Mouse (Mus musculus) midbrain, embryonic 13.5 days (tissue): ENCODE measurements at regions not wholly inside any gene's neighbourhood (a gene's known extent, or its start where the extent isn't known, plus 50 kb on each side); places are given as distances from the start of the nearest gene placed in this dataset.

Source experiments
- ATAC-seq: fragments of 200-750 bp; cut with Nextera tagmentation; 2 replicates; pipeline ENCODE4 v1.8.0; 2017; ENCODE audit warnings: mild to moderate bottlenecking, moderate TSS enrichment, moderate library complexity
- H3K27ac ChIP-seq: fragments of 300-500 bp; sonication (generic); 2 replicates; pipeline ENCODE4 v1.5.1; 2015; ENCODE audit warnings: inconsistent platforms, mild to moderate bottlenecking, moderate library complexity
- H3K27me3 ChIP-seq: fragments of 300-500 bp; sonication (generic); 2 replicates; pipeline ENCODE4 v1.6.1; 2015; ENCODE audit warnings: mild to moderate bottlenecking, inconsistent platforms
- H3K36me3 ChIP-seq: fragments of 300-500 bp; sonication (generic); 2 replicates; pipeline ENCODE4 v1.6.1; 2015; ENCODE audit warnings: mild to moderate bottlenecking, inconsistent platforms
- H3K4me1 ChIP-seq: fragments of 300-500 bp; sonication (generic); replicated peaks from 2 replicates; pipeline ENCODE4 v1.6.1; 2015; ENCODE audit warnings: inconsistent platforms
- H3K4me2 ChIP-seq: fragments of 300-500 bp; sonication (generic); replicated peaks from 2 replicates; pipeline ENCODE4 v1.6.1; 2015; ENCODE audit warnings: moderate library complexity, mild to moderate bottlenecking, inconsistent platforms
- H3K4me3 ChIP-seq: fragments of 300-500 bp; sonication (generic); replicated peaks from 2 replicates; pipeline ENCODE4 v1.5.1; 2015; ENCODE audit warnings: mild to moderate bottlenecking, inconsistent platforms
- H3K9ac ChIP-seq: fragments of 300-500 bp; sonication (generic); replicated peaks from 2 replicates; pipeline ENCODE4 v1.6.1; 2015; ENCODE audit warnings: mild to moderate bottlenecking, inconsistent platforms
- H3K9me3 ChIP-seq: fragments of 300-500 bp; sonication (generic); 2 replicates; pipeline ENCODE4 v1.6.1; 2016; ENCODE audit warnings: mild to moderate bottlenecking, inconsistent platforms
- whole genome bisulfite sequencing: fragments of 180-500 bp; shearing (Covaris S2); methylation state at CpG from one replicate; pipeline ENCODE4 v1.1.7; 2015; 5-methylcytosine and 5-hydroxymethylcytosine counted together

DNA sequence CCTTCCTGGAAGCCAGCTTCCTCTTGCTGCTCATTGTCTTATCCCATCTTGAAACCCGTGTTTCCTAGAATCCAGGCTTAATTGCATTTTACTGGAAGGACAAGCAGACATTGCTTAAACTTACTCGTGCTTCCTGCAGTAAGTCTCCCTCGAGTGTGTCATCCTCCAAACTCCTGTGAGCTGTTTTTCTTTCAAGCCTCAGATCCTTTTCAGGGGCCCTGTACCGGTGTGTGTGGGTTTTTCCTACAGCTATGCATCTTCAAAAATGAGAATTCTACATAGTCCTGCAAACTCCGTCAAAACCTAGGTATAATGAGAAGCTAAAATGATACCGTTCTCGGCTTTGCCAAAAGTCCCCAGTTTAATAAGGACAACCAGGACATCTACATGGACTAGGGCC lies 167.2 kb upstream of the Gcfc2 start:
- Histone ChIP-seq H3K27ac (no peak overlapping the region), H3K4me2 (no peak overlapping the region), H3K9me3 (no peaks in the 10 kb centered on the region), H3K9ac (no peak overlapping the region), H3K36me3 (no peaks in the 10 kb centered on the region), H3K27me3 (no peaks in the 10 kb centered on the region), H3K4me1 (peaks cover 7% of the 10 kb centered on the region), H3K4me3 (no peak overlapping the region)
- 88% methylated on average over 7 of the region's 7 CpGs for WGBS
- ATAC-seq: no peak

DNA sequence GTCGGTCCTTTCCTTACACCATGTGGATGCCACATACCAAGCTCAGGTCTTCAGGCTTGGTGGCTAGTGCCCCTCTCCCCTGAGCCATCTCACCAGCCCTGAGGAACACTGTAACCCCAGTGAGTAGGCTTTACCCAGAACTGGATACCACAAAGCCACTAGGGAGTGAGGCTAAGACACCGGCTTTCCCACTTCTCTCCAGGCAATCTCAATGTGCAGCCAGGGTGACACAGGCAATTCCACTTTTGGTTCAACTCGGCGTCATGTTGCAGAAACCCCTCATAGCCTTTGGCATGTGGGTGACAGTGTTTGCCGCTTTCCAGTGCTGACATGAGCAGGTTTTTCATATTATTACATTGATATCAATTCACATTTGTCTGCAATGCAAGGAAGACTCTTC lies 164.6 kb upstream of the Gcfc2 start:
- WGBS: 91% methylated on average over 5 of the region's 5 CpGs
- Histone ChIP-seq H3K9ac (no peak overlapping the region), H3K9me3 (no peaks in the 10 kb centered on the region)

DNA sequence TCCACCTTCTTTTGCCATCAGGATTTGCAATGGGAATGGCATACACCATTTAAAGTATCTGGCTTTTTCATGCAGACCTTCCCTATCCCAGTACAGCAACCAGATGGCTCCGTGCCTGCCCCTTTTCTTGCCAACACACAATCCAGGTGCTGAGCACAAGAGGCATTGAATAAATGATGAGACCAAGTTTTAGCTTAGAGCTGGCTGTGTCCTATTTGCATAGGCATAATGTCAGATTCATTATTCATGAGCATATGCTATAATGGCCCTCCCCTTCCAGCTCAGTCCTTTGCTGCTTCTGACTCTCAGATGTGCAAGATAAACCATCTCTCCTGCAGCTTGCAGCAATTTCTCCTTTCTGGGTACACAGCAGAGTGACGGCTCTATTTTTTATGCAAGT lies 163.3 kb upstream of the Gcfc2 start:
- WGBS: 49% methylated on average over 2 of the region's 2 CpGs
- no peak overlapping the region for H3K4me2 ChIP-seq
- no peaks in the 10 kb centered on the region for H3K27me3 ChIP-seq
- H3K9me3 ChIP-seq: no peaks in the 10 kb centered on the region
- no peak overlapping the region for H3K27ac ChIP-seq
- ATAC-seq: peak; percentile 86
- no peak overlapping the region for H3K4me3 ChIP-seq
- H3K36me3 ChIP-seq: no peaks in the 10 kb centered on the region
- H3K9ac ChIP-seq: no peak overlapping the region
- H3K4me1 ChIP-seq: peaks cover 7% of the 10 kb centered on the region

More for the DNA sequence above, 164.6 kb upstream of the Gcfc2 start:
- Histone ChIP-seq H3K4me1 (peaks cover 7% of the 10 kb centered on the region), H3K4me2 (no peak overlapping the region), H3K27ac (no peak overlapping the region), H3K36me3 (no peaks in the 10 kb centered on the region), H3K4me3 (no peak overlapping the region), H3K27me3 (no peaks in the 10 kb centered on the region)
- no peak for ATAC-seq

DNA sequence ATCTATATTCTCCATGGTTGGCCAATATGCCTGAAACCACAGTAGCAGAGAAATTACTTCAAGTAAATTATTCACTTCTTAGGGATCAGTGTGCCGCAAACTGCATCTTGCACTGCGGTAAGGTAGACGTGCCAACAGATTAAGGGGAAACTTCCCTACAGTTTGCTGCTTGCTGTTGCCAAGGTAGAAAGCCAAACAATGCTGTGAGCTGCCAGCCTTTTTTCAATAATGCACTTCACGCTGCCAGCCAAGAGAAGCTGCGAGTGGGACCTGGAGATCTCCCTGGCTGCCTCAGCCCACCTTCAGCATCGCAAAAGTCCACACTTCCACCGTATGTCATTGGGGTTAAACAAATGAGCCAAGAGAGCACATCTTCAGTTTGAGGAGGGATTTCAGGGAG lies 157.6 kb upstream of the Gcfc2 start:
- Histone ChIP-seq H3K4me1 (peaks cover 5% of the 10 kb centered on the region; the same call in 1 of the 2 replicates), H3K27me3 (no peaks in the 10 kb centered on the region), H3K4me2 (no peak overlapping the region), H3K9me3 (no peaks in the 10 kb centered on the region), H3K36me3 (no peaks in the 10 kb centered on the region), H3K27ac (no peak overlapping the region), H3K4me3 (no peak overlapping the region), H3K9ac (no peak overlapping the region)
- ATAC-seq: no peak
- 94% methylated on average over 7 of the region's 7 CpGs for WGBS

DNA sequence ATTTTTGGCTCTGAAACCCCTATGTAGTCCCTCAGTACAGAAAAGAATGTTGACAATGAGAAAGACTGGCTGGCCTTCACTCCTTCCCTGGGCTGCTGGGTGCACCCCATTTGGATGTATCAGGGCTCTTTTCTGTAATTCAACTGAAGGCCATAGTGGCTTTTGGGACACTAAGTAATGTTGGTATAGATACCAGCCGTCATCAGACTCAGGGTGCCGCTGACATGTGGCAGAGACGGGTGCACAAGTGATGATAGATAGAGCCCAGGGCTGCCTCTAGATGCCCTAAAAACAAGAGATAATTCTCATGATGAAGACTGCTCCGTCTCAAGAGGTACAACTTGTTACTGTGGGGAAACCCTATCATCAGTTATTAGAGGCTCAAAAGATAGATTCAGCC lies 156.7 kb upstream of the Gcfc2 start:
- 89% methylated on average over 4 of the region's 4 CpGs for WGBS
- Histone ChIP-seq H3K27ac (no peak overlapping the region), H3K9ac (no peak overlapping the region), H3K4me1 (peaks cover 5% of the 10 kb centered on the region; the same call in 1 of the 2 replicates), H3K36me3 (no peaks in the 10 kb centered on the region), H3K4me2 (no peak overlapping the region), H3K9me3 (no peaks in the 10 kb centered on the region), H3K27me3 (no peaks in the 10 kb centered on the region), H3K4me3 (no peak overlapping the region)
- ATAC-seq: no peak

DNA sequence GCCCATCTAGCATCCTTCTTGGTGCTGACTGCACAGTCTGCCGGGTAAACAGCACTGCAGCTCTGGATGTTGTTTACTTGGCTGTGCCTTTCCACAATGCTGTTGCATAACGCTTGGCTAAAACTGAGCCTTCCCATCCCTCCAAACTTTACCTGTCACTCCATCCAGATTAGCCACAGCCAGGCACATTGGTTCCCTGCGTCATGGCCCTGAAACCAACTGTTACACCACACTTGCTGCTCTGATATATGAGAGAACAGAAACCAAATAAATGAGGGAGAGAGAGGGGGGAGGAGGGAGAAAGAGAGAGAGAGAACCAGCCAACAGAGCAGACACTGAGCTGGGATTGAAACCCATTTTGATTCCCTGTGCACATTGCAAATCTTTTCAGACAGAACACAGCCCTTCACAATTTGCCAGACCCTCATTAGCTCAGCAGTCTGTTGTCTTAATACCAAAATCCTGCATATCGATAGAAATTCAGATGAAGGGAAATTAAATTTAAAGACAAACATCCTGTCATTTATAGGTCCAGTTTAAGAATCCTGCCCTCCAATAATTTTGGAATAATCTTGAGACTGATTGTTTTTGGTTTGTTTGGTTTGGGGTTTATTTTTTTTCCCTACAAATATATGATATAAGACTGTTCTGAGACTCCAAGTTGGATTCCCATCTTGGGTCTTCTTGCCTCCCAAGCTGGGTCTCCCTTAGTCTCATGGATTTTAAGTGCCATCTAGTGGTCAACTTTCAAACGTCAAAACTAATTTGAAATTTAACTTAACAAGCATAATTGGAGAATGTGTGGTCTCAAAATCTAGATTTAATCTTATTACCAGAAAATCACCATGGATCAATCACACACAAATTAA lies 154.6 kb upstream of the Gcfc2 start:
- peaks cover 5% of the 10 kb centered on the region; the same call in 1 of the 2 replicates for H3K4me1 ChIP-seq
- H3K27me3 ChIP-seq: no peaks in the 10 kb centered on the region
- H3K9me3 ChIP-seq: no peaks in the 10 kb centered on the region
- no peak overlapping the region for H3K4me3 ChIP-seq
- H3K27ac ChIP-seq: no peak overlapping the region
- no peak overlapping the region for H3K4me2 ChIP-seq
- H3K9ac ChIP-seq: no peak overlapping the region
- ATAC-seq: peak; percentile 74
- H3K36me3 ChIP-seq: no peaks in the 10 kb centered on the region
- WGBS: 53% methylated on average over 5 of the region's 5 CpGs

DNA sequence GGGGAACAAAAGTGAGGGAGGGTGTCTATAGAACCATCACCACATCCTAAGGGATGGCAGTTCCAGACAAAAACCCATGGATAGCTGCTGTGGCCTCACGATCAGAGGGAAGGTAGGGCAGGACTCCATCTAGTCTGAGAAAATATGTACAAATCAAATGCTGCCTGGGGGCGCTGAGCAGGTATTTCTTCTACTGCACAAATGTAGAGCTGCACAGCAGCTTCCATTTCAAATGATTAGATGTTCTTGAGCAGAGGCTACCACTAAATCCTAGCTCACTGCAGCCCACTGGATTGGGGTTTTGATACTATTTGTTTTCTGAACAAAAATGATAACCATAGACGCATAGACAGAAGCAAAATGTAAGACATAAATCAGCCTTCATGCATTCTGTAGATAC lies 153.2 kb upstream of the Gcfc2 start:
- 89% methylated on average over 3 of the region's 3 CpGs for WGBS
- Histone ChIP-seq H3K27me3 (no peaks in the 10 kb centered on the region), H3K9ac (no peak overlapping the region), H3K27ac (no peak overlapping the region), H3K9me3 (no peaks in the 10 kb centered on the region), H3K36me3 (no peaks in the 10 kb centered on the region), H3K4me2 (no peak overlapping the region), H3K4me3 (no peak overlapping the region), H3K4me1 (peaks cover 5% of the 10 kb centered on the region; the same call in 1 of the 2 replicates)
- 0 out of 2 replicates have a peak, but pooled peaks have one; percentile 14 for ATAC-seq

DNA sequence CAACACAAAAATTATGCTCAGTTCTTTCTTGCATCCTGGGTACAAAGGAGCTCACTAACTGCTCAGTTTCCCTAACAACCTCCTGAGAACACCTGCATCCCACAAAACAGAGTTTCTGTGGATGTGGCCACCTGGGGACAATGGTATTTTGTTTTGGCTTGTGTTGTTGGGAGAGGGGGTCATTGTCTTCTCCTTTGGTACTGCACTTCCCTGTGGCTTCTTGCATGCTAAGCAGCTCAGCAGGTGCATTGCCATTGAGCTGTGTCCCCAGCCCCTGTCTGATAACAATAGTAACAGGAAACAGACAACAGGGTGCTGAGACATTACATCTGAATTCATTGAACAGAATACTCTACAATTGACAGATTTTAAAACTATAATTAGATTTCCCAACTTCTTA lies 151.6 kb upstream of the Gcfc2 start:
- Histone ChIP-seq H3K36me3 (no peaks in the 10 kb centered on the region), H3K9me3 (no peaks in the 10 kb centered on the region), H3K4me2 (no peak overlapping the region), H3K27me3 (no peaks in the 10 kb centered on the region), H3K4me3 (no peak overlapping the region), H3K9ac (no peak overlapping the region), H3K4me1 (peaks cover 5% of the 10 kb centered on the region; the same call in 1 of the 2 replicates), H3K27ac (no peak overlapping the region)
- ATAC-seq: no peak

DNA sequence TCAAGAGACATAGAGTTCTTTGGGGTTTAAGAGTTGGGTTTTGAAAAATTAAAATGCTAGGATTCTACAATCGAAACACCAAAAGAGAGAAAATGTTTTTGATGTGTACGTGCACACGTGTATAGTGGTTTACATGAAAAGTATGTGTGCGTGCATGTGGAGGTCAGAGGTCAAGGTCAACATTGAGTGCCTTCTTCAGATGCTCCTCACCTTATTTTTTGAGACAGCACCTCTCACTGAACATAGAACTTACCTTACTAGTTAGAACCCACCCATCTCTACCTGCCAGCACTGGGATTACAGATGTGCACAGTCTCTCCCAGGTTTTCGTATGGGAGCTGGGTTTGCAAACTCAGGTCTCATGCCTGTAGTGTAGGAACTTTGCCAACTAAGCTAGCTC lies 141.3 kb upstream of the Gcfc2 start:
- no peak overlapping the region for H3K27ac ChIP-seq
- 95% methylated on average over 5 of the region's 5 CpGs for WGBS
- no peak overlapping the region for H3K4me3 ChIP-seq
- H3K9me3 ChIP-seq: no peaks in the 10 kb centered on the region
- no peak overlapping the region for H3K4me2 ChIP-seq
- no peak overlapping the region for H3K9ac ChIP-seq
- no peak for ATAC-seq
- no peaks in the 10 kb centered on the region for H3K27me3 ChIP-seq
- H3K36me3 ChIP-seq: no peaks in the 10 kb centered on the region
- H3K4me1 ChIP-seq: no peaks in the 10 kb centered on the region

DNA sequence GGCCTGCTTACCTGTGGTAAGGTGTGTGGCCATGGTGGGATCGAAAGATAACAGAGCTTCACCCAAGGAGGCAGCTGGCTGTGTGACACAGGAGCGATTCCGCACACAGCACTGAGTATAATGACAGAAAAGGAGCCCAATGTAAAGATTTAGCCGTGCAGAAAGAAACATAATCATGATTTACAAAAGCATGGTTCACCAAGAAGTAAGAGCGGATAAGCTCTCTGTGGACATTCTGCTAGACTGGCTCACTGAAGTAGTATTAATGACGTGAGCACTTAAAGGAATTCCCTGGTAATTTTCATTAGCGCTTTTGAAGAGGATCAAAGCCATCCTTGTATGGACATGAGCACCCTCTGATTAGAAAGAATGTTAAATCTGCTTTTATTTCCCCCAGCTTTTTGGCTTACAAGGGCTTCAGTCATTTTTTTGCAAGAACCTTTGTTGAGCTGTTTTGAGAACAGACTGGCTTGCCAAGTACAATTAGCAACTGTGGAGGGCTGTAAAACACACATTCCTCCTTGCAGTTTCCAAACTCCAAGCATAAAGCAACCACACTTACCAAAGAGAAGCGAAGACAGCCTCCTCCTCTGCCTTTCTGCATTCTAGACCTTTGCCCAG lies 140.5 kb upstream of the Gcfc2 start:
- Histone ChIP-seq H3K4me1 (no peaks in the 10 kb centered on the region), H3K36me3 (no peaks in the 10 kb centered on the region), H3K4me2 (no peak overlapping the region), H3K4me3 (no peak overlapping the region), H3K27me3 (no peaks in the 10 kb centered on the region), H3K27ac (no peak overlapping the region), H3K9me3 (no peaks in the 10 kb centered on the region), H3K9ac (no peak overlapping the region)
- 57% methylated on average over 8 of the region's 8 CpGs for WGBS
- no peak for ATAC-seq

DNA sequence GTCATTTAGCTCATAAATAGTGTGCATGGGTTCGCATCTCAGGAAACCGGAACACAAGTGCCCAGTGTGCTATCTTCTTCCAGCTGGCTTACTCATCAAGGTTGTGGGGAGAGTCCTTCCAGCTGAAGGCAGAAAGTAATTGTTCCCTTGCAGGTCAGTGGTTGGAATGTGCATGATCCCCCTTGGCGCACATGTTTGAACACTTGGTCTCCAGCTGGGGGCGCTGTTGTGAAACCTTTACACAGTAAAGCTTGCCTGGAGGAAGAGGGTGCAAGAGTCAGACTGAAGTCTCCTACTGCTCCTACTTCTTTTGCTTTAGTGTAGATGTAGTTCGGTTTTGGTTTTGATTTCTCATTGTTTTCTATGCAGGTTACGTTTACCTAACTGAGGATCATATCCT lies 128.2 kb upstream of the Gcfc2 start:
- Histone ChIP-seq H3K36me3 (no peaks in the 10 kb centered on the region), H3K4me3 (no peak overlapping the region), H3K9me3 (no peaks in the 10 kb centered on the region), H3K27ac (no peak overlapping the region), H3K27me3 (no peaks in the 10 kb centered on the region), H3K4me1 (no peaks in the 10 kb centered on the region), H3K4me2 (no peak overlapping the region), H3K9ac (no peak overlapping the region)
- ATAC-seq: no peak
- WGBS: 79% methylated on average over 6 of the region's 6 CpGs

DNA sequence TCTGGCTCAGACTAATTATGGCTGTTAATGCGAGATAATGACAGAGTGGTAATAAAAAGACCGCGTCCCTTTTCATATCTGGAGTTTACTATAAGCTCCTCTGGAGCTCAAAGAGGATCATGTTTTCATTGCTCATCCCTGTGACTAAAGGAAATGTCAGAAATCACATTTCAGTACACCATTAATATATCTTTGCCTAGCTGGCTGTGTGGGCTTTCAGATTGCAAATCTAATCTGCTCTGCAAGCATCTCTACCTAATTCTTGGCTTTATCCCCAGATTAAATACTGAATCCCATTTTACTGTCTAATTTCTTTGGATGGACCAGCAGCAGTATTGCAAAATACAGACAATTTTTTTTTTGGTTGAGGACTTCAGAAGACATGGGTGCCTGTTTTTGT lies 122.6 kb upstream of the Gcfc2 start:
- H3K9me3 ChIP-seq: no peaks in the 10 kb centered on the region
- ATAC-seq: no peak
- H3K4me3 ChIP-seq: no peak overlapping the region
- H3K4me1 ChIP-seq: no peaks in the 10 kb centered on the region
- H3K27me3 ChIP-seq: no peaks in the 10 kb centered on the region
- H3K9ac ChIP-seq: no peak overlapping the region
- H3K4me2 ChIP-seq: no peak overlapping the region
- 81% methylated on average over 3 of the region's 3 CpGs for WGBS
- H3K36me3 ChIP-seq: no peaks in the 10 kb centered on the region
- H3K27ac ChIP-seq: no peak overlapping the region
